Mouse (Mus musculus): ENCODE results near the gene Ccdc15. TPM values are rescaled to one million over a fixed set of nuclear protein-coding genes. Genes with fewer than 3 reads are reported as not detected.

Gene Ccdc15
- polyA plus RNA-seq, 1 experiment from 2014 or later = 11.7 TPM

DNA sequence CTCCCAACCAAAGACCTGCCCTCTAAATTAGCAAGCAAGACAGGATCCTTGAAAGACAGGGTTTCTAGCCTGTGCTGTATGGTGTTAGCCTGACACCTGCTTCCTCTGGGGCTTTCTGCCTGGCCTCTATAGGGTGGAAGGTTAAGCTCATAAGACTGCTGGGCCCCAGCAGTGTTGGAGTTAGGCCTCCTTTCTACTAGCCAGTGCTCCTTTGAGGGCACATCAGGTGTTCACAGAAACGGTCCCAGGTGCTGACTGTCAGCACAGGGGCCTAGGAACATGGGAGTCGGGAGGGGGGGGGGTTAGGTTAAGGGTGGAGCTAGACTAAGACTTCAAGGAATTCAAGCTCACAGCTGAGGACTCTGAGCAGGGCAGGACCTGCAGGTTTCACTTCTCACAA is 102.8 kb downstream of the Ccdc15 start:
- Histone ChIP-seq H3K36me3 (peaks cover 6% of the 10 kb centered on the region; the same call in 1 of the 2 replicates), H3K27me3 (ENCODE audit: low read depth, poor library complexity, severe bottlenecking) (no peaks in the 10 kb centered on the region), H3K4me3 (no peak overlapping the region), H3K4me1 (peaks cover 7% of the 10 kb centered on the region), H3K27ac (replicated peaks) (no peak overlapping the region; the same call in 1 of the 2 replicates), H3K9me3 (replicated peaks) (no peaks in the 10 kb centered on the region)
- DNase-seq (ENCODE audit: low spot score) = no peak
- WGBS = 78% methylated on average over 2 of the region's 2 CpGs

- WGBS = 94% methylated on average over 1 of the region's 1 CpGs
Measured at GRCm38 (mm10) chr9:37244600-37244999, 103.6 kb downstream of the Ccdc15 start.

DNA sequence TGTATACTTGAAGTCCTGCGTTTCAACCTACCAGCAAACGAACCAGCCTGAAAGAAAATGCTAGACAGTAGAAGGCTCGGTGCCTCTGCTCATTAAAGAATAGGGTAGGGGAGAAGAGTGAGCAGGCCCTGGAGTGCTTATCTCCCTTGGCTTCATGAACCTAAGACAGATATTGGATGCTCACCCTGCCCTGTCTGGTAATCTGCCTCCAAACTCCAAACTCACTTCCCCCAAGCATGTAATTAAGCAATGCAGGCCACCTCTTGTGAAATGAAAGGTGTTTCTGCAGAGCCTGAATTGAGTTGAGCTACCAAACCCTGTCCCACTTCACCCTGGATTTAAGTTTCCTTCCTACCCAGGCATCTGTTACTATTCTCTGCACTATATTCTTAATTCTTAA is 105.5 kb downstream of the Ccdc15 start:
- Histone ChIP-seq H3K4me3 (no peak overlapping the region), H3K27me3 (ENCODE audit: low read depth, poor library complexity, severe bottlenecking) (no peaks in the 10 kb centered on the region), H3K9me3 (replicated peaks) (no peaks in the 10 kb centered on the region), H3K4me1 (peaks cover 6% of the 10 kb centered on the region), H3K27ac (replicated peaks) (no peak overlapping the region), H3K36me3 (peaks cover 6% of the 10 kb centered on the region)
- 85% methylated on average over 3 of the region's 3 CpGs for WGBS
- DNase-seq (ENCODE audit: low spot score) = no peak

More at GRCm38 (mm10) chr9:37244600-37244999, 103.6 kb downstream of the Ccdc15 start:
- DNase-seq (ENCODE audit: low spot score) = no peak
- Histone ChIP-seq H3K4me1 (peaks cover 7% of the 10 kb centered on the region), H3K4me3 (no peak overlapping the region), H3K27ac (replicated peaks) (no peak overlapping the region), H3K36me3 (peaks cover 6% of the 10 kb centered on the region; the same call in 1 of the 2 replicates), H3K9me3 (replicated peaks) (no peaks in the 10 kb centered on the region), H3K27me3 (ENCODE audit: low read depth, poor library complexity, severe bottlenecking) (no peaks in the 10 kb centered on the region)

DNA sequence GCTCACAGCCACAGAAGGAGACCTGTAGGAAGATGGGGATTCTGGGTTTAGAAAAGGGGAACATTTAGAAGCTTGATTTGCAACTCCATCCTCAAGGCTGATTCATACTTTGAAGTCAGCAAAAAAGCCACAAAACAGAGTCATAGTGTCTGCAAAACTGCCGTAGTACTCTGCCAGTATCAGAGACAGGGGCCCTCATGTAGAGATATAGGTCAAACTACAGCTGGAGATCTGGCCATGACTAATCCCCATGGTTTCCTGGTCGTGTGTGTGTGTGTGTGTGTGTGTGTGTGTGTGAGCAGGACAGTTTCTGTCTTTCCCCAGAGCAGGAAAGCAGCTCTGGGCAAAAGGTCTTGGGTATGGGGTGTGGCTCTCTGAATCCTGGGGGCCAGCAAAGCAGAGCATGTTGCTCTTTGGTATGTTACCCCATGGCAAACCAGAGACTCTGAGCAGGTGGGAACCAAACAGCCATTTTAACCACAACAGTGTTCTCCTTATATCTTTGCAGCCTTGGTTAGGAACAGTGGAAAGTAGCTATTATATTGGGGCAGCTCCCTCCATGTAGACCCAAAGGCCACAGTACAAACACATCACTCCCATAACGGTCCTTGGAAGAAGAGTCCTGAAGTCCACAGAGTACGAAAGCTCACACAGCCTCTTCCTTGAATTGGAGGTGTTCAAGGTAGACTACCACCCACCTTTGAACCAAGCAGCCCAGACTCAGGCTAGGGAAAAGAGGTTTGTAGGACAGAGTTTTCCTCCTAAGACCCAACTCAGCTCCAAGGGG is 112.1 kb downstream of the Ccdc15 start:
- Histone ChIP-seq H3K36me3 (peaks cover 39% of the 10 kb centered on the region), H3K4me1 (peaks cover 24% of the 10 kb centered on the region), H3K27me3 (ENCODE audit: low read depth, poor library complexity, severe bottlenecking) (peaks cover 9% of the 10 kb centered on the region; the same call in 1 of the 2 replicates), H3K9me3 (replicated peaks) (no peaks in the 10 kb centered on the region), H3K4me3 (no peak overlapping the region), H3K27ac (replicated peaks) (no peak overlapping the region)
- DNase-seq (ENCODE audit: low spot score) = no peak
- 80% methylated on average over 4 of the region's 4 CpGs for WGBS

GRCm38 (mm10) chr9:37232201-37233195 is 115.7 kb downstream of the Ccdc15 start:
- Histone ChIP-seq H3K36me3 (peaks cover 40% of the 10 kb centered on the region), H3K27ac (replicated peaks) (peak overlapping the region; percentile 63), H3K4me3 (no peak overlapping the region), H3K9me3 (replicated peaks) (no peaks in the 10 kb centered on the region), H3K4me1 (peaks cover 38% of the 10 kb centered on the region), H3K27me3 (ENCODE audit: low read depth, poor library complexity, severe bottlenecking) (peaks cover 15% of the 10 kb centered on the region)
- peak; percentile 23 for DNase-seq (ENCODE audit: low spot score)
- whole genome bisulfite sequencing = 56% methylated on average over 22 of the region's 22 CpGs

- Histone ChIP-seq H3K27ac (replicated peaks) (0 out of 2 replicates have a peak overlapping the region, but pooled peaks have one; percentile 71), H3K27me3 (ENCODE audit: low read depth, poor library complexity, severe bottlenecking) (peaks cover 15% of the 10 kb centered on the region), H3K9me3 (replicated peaks) (no peaks in the 10 kb centered on the region), H3K4me1 (peaks cover 38% of the 10 kb centered on the region), H3K4me3 (no peak overlapping the region), H3K36me3 (peaks cover 34% of the 10 kb centered on the region)
- 94% methylated on average over 9 of the region's 9 CpGs for WGBS
- DNase-seq (ENCODE audit: low spot score) = no peak
Measured at GRCm38 (mm10) chr9:37230486-37231195, 117.6 kb downstream of the Ccdc15 start.

- H3K27ac ChIP-seq (replicated peaks) = peak overlapping the region; percentile 71
Measured at GRCm38 (mm10) chr9:37229880-37230325, 118.3 kb downstream of the Ccdc15 start.

More at GRCm38 (mm10) chr9:37229880-37230325, 118.3 kb downstream of the Ccdc15 start:
- Histone ChIP-seq H3K27me3 (ENCODE audit: low read depth, poor library complexity, severe bottlenecking) (peaks cover 15% of the 10 kb centered on the region), H3K36me3 (peaks cover 32% of the 10 kb centered on the region), H3K4me1 (peaks cover 38% of the 10 kb centered on the region), H3K4me3 (no peak overlapping the region), H3K9me3 (replicated peaks) (no peaks in the 10 kb centered on the region)
- DNase-seq (ENCODE audit: low spot score) = peak; percentile 62
- 0% methylated on average over 1 of the region's 1 CpGs for WGBS

Other genes starting within 250 kb of the Ccdc15 start
- gene Pknox2, start 201.0 kb downstream of the Ccdc15 start, polyA plus RNA-seq (2016; fragmentation: Nextera tagmentation; extraction: Ambion mirVana) = 41.5 and 45.0 TPM in 2 replicates
- gene Tmem218, start 140.2 kb downstream of the Ccdc15 start, polyA plus RNA-seq (2016; fragmentation: Nextera tagmentation; extraction: Ambion mirVana) = 16.7 and 19.2 TPM in 2 replicates
- 3.0 and 3.9 TPM in 2 replicates for gene Slc37a2, start 92.7 kb downstream of the Ccdc15 start, polyA plus RNA-seq (2016; fragmentation: Nextera tagmentation; extraction: Ambion mirVana)
- gene Hepacam, start 18.9 kb upstream of the Ccdc15 start, polyA plus RNA-seq (2016; fragmentation: Nextera tagmentation; extraction: Ambion mirVana) = 0.04 and 0.05 TPM in 2 replicates
- 5.6 and 6.0 TPM in 2 replicates for gene Robo4, start 53.5 kb upstream of the Ccdc15 start, polyA plus RNA-seq (2016; fragmentation: Nextera tagmentation; extraction: Ambion mirVana)
- 13.1 and 36.6 TPM in 2 replicates for gene Robo3, start 84.8 kb upstream of the Ccdc15 start, polyA plus RNA-seq (2016; fragmentation: Nextera tagmentation; extraction: Ambion mirVana)
- 33.0 and 33.6 TPM in 2 replicates for gene Msantd2, start 140.9 kb upstream of the Ccdc15 start, polyA plus RNA-seq (2016; fragmentation: Nextera tagmentation; extraction: Ambion mirVana)
- gene Esam, start 179.6 kb upstream of the Ccdc15 start, polyA plus RNA-seq (2016; fragmentation: Nextera tagmentation; extraction: Ambion mirVana) = 28.6 and 31.5 TPM in 2 replicates
- 0.39 and 0.66 TPM in 2 replicates for gene Vsig2, start 190.8 kb upstream of the Ccdc15 start, polyA plus RNA-seq (2016; fragmentation: Nextera tagmentation; extraction: Ambion mirVana)
- gene Nrgn, start 204.5 kb upstream of the Ccdc15 start, polyA plus RNA-seq (2016; fragmentation: Nextera tagmentation; extraction: Ambion mirVana) = 1.1 and 1.3 TPM in 2 replicates
- gene Siae, start 207.3 kb upstream of the Ccdc15 start, polyA plus RNA-seq (2016; fragmentation: Nextera tagmentation; extraction: Ambion mirVana) = 6.5 and 7.0 TPM in 2 replicates